Mouse (Mus musculus): ENCODE measurements at regions not wholly inside any gene's neighbourhood (a gene's known extent, or its start where the extent isn't known, plus 50 kb on each side); places are given as distances from the start of the nearest gene placed in this dataset.

DNA sequence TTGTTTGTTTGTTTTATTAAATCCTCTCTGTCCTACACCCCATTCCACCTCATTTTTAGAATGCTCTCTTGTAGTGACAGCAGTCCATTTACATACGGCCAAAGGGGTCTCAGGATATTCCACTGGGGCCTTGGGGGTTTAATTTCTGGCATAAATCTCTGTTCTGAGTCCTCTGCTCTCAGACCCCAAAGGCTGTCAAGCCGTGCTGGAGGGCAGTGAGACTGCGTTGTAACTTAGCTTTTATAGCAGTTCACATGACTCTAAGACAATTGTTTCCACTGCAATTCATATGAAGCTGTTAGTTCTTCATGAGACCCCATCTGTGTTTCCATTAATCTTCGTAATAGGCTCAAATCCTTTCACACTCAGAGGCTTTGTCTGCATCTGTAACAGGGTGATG is 614.9 kb downstream of the Inhba start:
- no peaks in the 10 kb centered on the region for H3K36me3 ChIP-seq (ENCODE audit: insufficient read depth)
- H3K4me2 ChIP-seq (ENCODE audit: low read depth), result no peak overlapping the region
- H3K27ac ChIP-seq (ENCODE audit: low read depth, low read length), result no peak overlapping the region
- no peaks in the 10 kb centered on the region for H3K27me3 ChIP-seq (ENCODE audit: insufficient read depth, low read length)
- no peak overlapping the region for H3K9ac ChIP-seq
- ATAC-seq, result no peak
- DNase-seq, result no peak
- no peak overlapping the region for H3K4me3 ChIP-seq (ENCODE audit: low read depth, low read length)
- no peaks in the 10 kb centered on the region for H3K9me3 ChIP-seq (ENCODE audit: low read length)
- TF ChIP-seq CTCF (IDR thresholded peaks at IDR 0.05; ENCODE audit: low read depth), result no peak
- 45% methylated on average over 4 of the region's 4 CpGs for WGBS
- H3K4me1 ChIP-seq (ENCODE audit: insufficient read depth), result no peaks in the 10 kb centered on the region

DNA sequence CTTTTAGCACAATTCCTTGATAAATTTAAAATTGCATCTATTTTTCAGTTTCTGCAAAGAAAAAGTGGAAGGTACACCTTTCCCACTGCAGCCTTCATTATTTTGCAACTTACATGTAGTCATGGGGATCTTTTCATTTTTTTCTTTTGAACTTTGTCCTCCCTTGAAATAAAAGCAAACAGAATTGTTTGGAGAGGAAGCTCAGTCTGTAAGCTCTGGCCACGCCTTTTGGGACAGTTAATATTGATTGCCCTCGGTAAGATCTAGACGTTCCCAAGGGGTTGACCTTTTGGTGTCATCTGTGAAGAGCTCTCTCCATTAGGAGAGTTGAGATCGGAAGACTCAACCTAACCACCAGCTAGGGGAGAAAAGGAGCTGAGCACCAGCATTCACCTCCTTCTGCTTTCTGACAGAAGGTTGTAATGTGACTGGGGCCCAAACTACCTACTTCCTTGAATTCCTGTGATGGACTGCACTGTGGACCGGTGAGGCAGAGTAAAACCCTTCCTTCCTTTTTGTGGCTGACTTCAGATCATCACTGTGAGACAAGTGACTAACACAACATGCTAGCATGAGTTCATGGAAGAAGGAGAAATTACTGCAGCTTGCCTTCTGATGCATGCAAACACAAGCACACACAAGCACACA is 621.9 kb downstream of the Inhba start:
- DNase-seq (no peak), ATAC-seq (no peak)
- 87% methylated on average over 5 of the region's 5 CpGs for WGBS
- no peak for TF ChIP-seq CTCF (IDR thresholded peaks at IDR 0.05; ENCODE audit: low read depth)
- Histone ChIP-seq H3K4me2 (ENCODE audit: low read depth) (no peak overlapping the region), H3K9ac (no peak overlapping the region), H3K4me1 (ENCODE audit: insufficient read depth) (no peaks in the 10 kb centered on the region), H3K27me3 (ENCODE audit: insufficient read depth, low read length) (no peaks in the 10 kb centered on the region), H3K4me3 (ENCODE audit: low read depth, low read length) (no peak overlapping the region), H3K9me3 (ENCODE audit: low read length) (no peaks in the 10 kb centered on the region), H3K27ac (ENCODE audit: low read depth, low read length) (no peak overlapping the region), H3K36me3 (ENCODE audit: insufficient read depth) (no peaks in the 10 kb centered on the region)

DNA sequence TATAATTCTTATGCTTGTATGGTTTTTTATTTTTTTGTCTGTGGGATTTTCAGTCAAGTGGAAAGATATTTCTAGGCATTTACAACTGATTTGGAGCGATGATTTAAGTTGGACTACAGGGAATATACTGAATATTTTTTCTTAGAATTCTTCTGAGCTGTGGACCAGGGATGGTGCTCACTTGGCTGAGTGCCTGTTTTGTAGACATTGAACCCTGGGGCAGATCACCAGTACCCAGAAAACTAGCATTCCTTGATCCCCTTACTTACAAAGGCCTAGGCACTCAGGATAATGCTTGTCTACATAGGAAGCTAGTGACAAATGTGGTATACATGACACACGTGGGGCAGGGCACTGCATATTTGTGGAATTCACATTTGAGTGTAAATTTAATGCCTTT is 624.6 kb downstream of the Inhba start:
- DNase-seq (no peak), ATAC-seq (no peak)
- Histone ChIP-seq H3K9ac (no peak overlapping the region), H3K27me3 (ENCODE audit: insufficient read depth, low read length) (no peaks in the 10 kb centered on the region), H3K4me2 (ENCODE audit: low read depth) (no peak overlapping the region), H3K27ac (ENCODE audit: low read depth, low read length) (no peak overlapping the region), H3K4me3 (ENCODE audit: low read depth, low read length) (no peak overlapping the region), H3K4me1 (ENCODE audit: insufficient read depth) (no peaks in the 10 kb centered on the region), H3K36me3 (ENCODE audit: insufficient read depth) (no peaks in the 10 kb centered on the region), H3K9me3 (ENCODE audit: low read length) (no peaks in the 10 kb centered on the region)
- WGBS, result 77% methylated on average over 2 of the region's 2 CpGs
- no peak for TF ChIP-seq CTCF (IDR thresholded peaks at IDR 0.05; ENCODE audit: low read depth)

DNA sequence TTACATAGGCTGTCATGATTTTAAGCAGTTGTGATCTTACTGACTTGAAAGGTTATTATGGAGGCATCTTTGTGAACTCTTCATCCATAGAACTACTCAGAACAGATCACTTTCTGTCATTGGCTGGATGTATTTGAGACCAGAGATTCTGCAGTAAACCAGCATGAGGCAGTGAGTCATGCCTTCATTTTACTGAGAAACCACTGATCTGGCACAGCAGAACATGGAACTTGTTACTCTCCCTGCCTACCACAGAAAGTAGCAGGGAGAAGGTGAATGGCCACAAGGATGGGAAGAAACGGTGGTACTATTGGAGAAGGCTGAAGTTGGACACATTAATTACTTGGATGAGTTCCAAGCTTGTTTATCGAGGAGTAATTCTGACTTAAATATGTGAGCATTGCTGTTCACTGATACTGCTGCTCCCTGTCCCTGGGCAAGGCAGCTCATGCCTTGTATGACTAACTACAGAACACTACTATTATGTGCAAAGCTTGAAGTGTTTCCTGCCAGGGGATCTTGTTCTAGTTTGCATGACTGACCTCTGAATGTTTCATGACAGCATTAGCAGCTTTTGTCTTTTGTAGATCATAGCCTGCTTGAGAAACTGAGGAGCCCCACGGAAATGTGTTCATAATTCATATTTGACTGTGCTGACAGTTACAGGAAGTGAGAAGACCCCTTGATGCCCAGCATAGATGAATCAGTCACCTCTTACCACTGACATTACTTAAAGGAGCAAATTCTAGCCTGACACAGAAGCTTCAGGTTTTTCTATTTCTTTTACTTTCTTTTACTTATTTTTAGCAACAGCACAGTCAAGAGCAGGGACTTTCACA is 630.2 kb downstream of the Inhba start:
- Histone ChIP-seq H3K4me2 (ENCODE audit: low read depth) (no peak overlapping the region), H3K27me3 (ENCODE audit: insufficient read depth, low read length) (no peaks in the 10 kb centered on the region), H3K4me3 (ENCODE audit: low read depth, low read length) (no peak overlapping the region), H3K36me3 (ENCODE audit: insufficient read depth) (no peaks in the 10 kb centered on the region), H3K4me1 (ENCODE audit: insufficient read depth) (peaks cover 7% of the 10 kb centered on the region; the same call in 1 of the 2 replicates), H3K27ac (ENCODE audit: low read depth, low read length) (no peak overlapping the region), H3K9me3 (ENCODE audit: low read length) (no peaks in the 10 kb centered on the region), H3K9ac (no peak overlapping the region)
- DNase-seq (no peak), ATAC-seq (no peak)
- WGBS, result 30% methylated on average over 3 of the region's 3 CpGs
- TF ChIP-seq CTCF (IDR thresholded peaks at IDR 0.05; ENCODE audit: low read depth), result no peak

DNA sequence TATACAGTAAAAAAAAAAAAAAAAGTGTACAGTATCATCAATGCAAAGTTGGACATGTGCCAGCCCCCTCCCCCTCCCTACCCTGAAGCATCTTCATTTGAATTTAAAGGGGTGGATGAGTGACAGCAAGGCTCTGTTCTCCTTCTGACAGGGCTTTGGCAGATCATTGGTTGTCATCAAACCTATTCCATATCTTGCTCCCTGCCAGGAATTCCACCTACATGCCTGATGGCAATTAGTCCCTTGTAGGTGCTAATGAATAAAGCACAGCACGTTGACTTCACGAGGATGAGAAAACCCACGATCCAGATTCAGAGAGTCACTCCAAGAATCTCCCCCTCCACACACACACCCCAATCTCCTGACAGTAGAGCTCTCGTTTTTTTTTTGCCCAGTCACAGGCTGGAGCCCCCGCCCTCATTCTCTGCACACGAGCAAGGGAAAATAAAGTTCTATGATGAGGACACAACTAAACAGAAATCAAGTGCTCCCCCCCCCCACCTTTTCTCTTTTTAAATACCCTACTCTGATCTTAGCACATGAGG is 630.9 kb downstream of the Inhba start:
- DNase-seq, result peak; percentile 61
- no peak for TF ChIP-seq CTCF (IDR thresholded peaks at IDR 0.05; ENCODE audit: low read depth)
- 29% methylated on average over 6 of the region's 6 CpGs for WGBS
- peaks cover 7% of the 10 kb centered on the region; the same call in 1 of the 2 replicates for H3K4me1 ChIP-seq (ENCODE audit: insufficient read depth)
- no peak overlapping the region for H3K9ac ChIP-seq
- H3K9me3 ChIP-seq (ENCODE audit: low read length), result no peaks in the 10 kb centered on the region
- no peaks in the 10 kb centered on the region for H3K27me3 ChIP-seq (ENCODE audit: insufficient read depth, low read length)
- 0 out of 2 replicates have a peak overlapping the region, but pooled peaks have one; percentile 21 for H3K27ac ChIP-seq (ENCODE audit: low read depth, low read length)
- no peak overlapping the region for H3K4me3 ChIP-seq (ENCODE audit: low read depth, low read length)
- peak; percentile 45; the same call in 1 of the 2 replicates for ATAC-seq
- H3K36me3 ChIP-seq (ENCODE audit: insufficient read depth), result no peaks in the 10 kb centered on the region
- H3K4me2 ChIP-seq (ENCODE audit: low read depth), result no peak overlapping the region

DNA sequence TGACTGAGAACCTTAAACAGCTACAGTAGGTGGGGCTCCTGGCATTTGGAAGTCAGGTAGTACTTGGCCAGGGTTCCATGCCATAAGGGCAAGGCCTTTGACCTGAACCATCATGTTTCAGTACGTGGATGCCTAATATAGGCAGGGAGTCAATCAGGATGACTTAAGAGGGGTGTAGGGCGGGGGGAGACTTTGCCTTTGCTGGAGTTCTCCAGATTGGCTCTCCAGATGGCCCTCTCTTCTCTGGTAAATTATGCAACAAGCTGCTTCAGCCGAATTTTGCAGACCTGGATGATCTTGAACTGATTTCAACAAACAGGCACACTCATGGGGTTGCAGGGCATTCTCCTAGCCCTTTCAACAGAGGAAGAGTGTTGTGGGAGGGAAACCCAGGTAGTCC is 633.7 kb downstream of the Inhba start:
- WGBS, result 40% methylated on average over 3 of the region's 3 CpGs
- no peak overlapping the region for H3K4me2 ChIP-seq (ENCODE audit: low read depth)
- peak overlapping the region; percentile 42; the same call in 1 of the 2 replicates for H3K27ac ChIP-seq (ENCODE audit: low read depth, low read length)
- DNase-seq (peak; percentile 74), ATAC-seq (peak; percentile 80)
- H3K9me3 ChIP-seq (ENCODE audit: low read length), result no peaks in the 10 kb centered on the region
- no peaks in the 10 kb centered on the region for H3K27me3 ChIP-seq (ENCODE audit: insufficient read depth, low read length)
- H3K9ac ChIP-seq, result no peak overlapping the region
- peaks cover 7% of the 10 kb centered on the region; the same call in 1 of the 2 replicates for H3K4me1 ChIP-seq (ENCODE audit: insufficient read depth)
- no peaks in the 10 kb centered on the region for H3K36me3 ChIP-seq (ENCODE audit: insufficient read depth)
- no peak for TF ChIP-seq CTCF (IDR thresholded peaks at IDR 0.05; ENCODE audit: low read depth)
- H3K4me3 ChIP-seq (ENCODE audit: low read depth, low read length), result no peak overlapping the region

DNA sequence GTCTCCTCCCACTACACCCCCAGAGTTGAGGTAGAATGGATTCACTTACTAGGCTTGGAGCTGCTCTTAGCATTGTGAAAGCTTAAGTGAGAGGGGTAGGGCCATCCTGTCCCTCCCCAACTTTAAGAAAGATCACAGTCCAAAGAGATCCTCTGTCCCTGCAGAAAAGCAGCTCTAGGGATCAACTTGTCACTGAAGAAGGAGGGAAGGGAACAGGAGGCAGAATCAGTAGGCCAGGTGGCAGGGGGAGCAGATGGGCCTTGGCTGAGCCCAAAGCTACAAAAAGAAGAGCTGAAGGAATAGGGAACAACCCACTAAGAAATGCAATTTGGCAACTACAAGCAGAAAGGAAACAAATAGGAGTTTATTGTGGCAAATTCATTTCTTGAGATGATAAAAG is 634.4 kb downstream of the Inhba start:
- peaks cover 7% of the 10 kb centered on the region; the same call in 1 of the 2 replicates for H3K4me1 ChIP-seq (ENCODE audit: insufficient read depth)
- DNase-seq, result peak; percentile 67
- H3K9me3 ChIP-seq (ENCODE audit: low read length), result no peaks in the 10 kb centered on the region
- H3K4me2 ChIP-seq (ENCODE audit: low read depth), result no peak overlapping the region
- peak; percentile 73 for ATAC-seq
- no peak for TF ChIP-seq CTCF (IDR thresholded peaks at IDR 0.05; ENCODE audit: low read depth)
- no peaks in the 10 kb centered on the region for H3K27me3 ChIP-seq (ENCODE audit: insufficient read depth, low read length)
- no peak overlapping the region for H3K9ac ChIP-seq
- H3K27ac ChIP-seq (ENCODE audit: low read depth, low read length), result peak overlapping the region; percentile 42; the same call in 1 of the 2 replicates
- H3K4me3 ChIP-seq (ENCODE audit: low read depth, low read length), result no peak overlapping the region
- no peaks in the 10 kb centered on the region for H3K36me3 ChIP-seq (ENCODE audit: insufficient read depth)
